Mouse (Mus musculus) cortical plate, adult 2 months (tissue): Measurements from ENCODE around the gene Golm1.

Source experiments
- CTCF ChIP-seq: fragments of 200-500 bp; IDR thresholded peaks from 2 replicates; pipeline ENCODE4 v1.5.1; 2011; ENCODE audit warnings: mild to moderate bottlenecking, control low read depth, low read length; ENCODE audit not compliant: insufficient read depth; ENCODE audit errors: extremely low read depth
- POLR2A ChIP-seq: fragments of 200-500 bp; IDR thresholded peaks from 2 replicates; pipeline ENCODE4 v1.6.1; 2011; ENCODE audit warnings: mild to moderate bottlenecking, low read length, control low read depth; ENCODE audit not compliant: insufficient read depth; ENCODE audit errors: extremely low read depth

DNA sequence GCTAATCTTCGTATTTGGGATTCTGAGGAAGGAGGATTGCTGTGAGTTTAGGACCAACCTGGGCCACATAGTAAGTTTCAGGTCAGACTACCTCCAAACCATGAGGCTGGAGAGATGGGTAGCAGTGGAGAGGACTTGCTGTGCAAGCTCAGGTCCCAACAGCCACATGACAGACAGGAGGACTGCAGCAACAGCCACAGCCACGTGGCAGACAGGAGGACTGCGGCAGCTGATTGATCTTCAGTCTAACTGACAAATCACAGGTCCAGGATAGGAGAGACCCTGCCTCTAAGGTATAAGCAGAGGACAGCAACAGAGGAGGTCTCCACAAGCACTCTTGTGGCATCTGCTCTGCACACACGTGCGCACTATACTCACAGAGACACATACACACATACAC is 17.8 kb downstream of the Golm1 start:
- no peak for TF ChIP-seq POLR2A
- no peak for TF ChIP-seq CTCF
